Mouse (Mus musculus) hindbrain, postnatal 0 days (tissue): ENCODE results near the gene Abcb11. TPM values are rescaled to one million over a fixed set of nuclear protein-coding genes. Genes with fewer than 3 reads are reported as not detected.

Experiments used
- ATAC-seq: fragments of 200-750 bp; cut with Nextera tagmentation; 2 replicates; pipeline ENCODE4 v1.8.0; 2017; ENCODE audit warnings: mild to moderate bottlenecking, moderate TSS enrichment, moderate library complexity
- DNase-seq: peaks from one replicate; pipeline ENCODE4 v3.0.0-alpha.2; 2015; ENCODE audit warnings: low spot score
- H3K27ac ChIP-seq: fragments of 300-500 bp; sonication (generic); 2 replicates; pipeline ENCODE4 v1.5.1; 2014; ENCODE audit warnings: mild to moderate bottlenecking
- H3K27me3 ChIP-seq: fragments of 300-500 bp; sonication (generic); 2 replicates; pipeline ENCODE4 v1.6.1; 2014; ENCODE audit warnings: low read length, mixed read lengths; ENCODE audit not compliant: insufficient read depth
- H3K36me3 ChIP-seq: fragments of 300-500 bp; sonication (generic); 2 replicates; pipeline ENCODE4 v1.6.1; 2014; ENCODE audit warnings: low read length, mixed read lengths; ENCODE audit not compliant: insufficient read depth
- H3K4me1 ChIP-seq: fragments of 300-500 bp; sonication (generic); 2 replicates; pipeline ENCODE4 v1.6.1; 2014; ENCODE audit warnings: antibody characterized with exemption, low read length, mixed read lengths; ENCODE audit not compliant: insufficient read depth
- H3K4me2 ChIP-seq: fragments of 300-500 bp; sonication (generic); 2 replicates; pipeline ENCODE4 v1.6.1; 2014; ENCODE audit warnings: low read depth, mild to moderate bottlenecking, low read length, moderate library complexity, mixed read lengths
- H3K4me3 ChIP-seq: fragments of 300-500 bp; sonication (generic); 2 replicates; pipeline ENCODE4 v1.5.1; 2014; ENCODE audit warnings: low read length
- H3K9ac ChIP-seq: fragments of 300-500 bp; sonication (generic); replicated peaks from 2 replicates; pipeline ENCODE4 v1.6.1; 2014; ENCODE audit warnings: mild to moderate bottlenecking, low read length, moderate library complexity, mixed read lengths
- H3K9me3 ChIP-seq: fragments of 300-500 bp; sonication (generic); 2 replicates; pipeline ENCODE4 v1.6.1; 2016; ENCODE audit warnings: low read length, mixed read lengths
- CTCF ChIP-seq: IDR thresholded peaks from 2 replicates; pipeline ENCODE4 v1.5.1; 2016; ENCODE audit warnings: antibody characterized with exemption, control low read depth, low read depth
- WGBS: fragments of 180-500 bp; shearing (Covaris S2); extraction: QIAGEN DNeasy Blood & Tissue Kit; methylation state at CpG from one replicate; pipeline ENCODE4 v1.1.7; 2014; 5-methylcytosine and 5-hydroxymethylcytosine counted together
- polyA plus RNA-seq: library from polyadenylated mRNA; unstranded; fragments of >200 nt; fragmentation: Nextera tagmentation; extraction: Ambion mirVana; gene quantifications from 2 replicates; pipeline ENCODE4 v1.2.1, GENCODE M21; 2015
- total RNA-seq: library from RNA; depleted of rRNA; stranded (reverse); fragments of >200 nt; gene quantifications from 2 replicates; pipeline ENCODE4 v1.2.3, GENCODE M21; 2014; rRNA removed

The Abcb11 gene
- total RNA-seq (not detected in 2 replicates), polyA plus RNA-seq (0.10 TPM in 1 of 2 replicates, not detected in the other)

GRCm38 (mm10) chr2:69342496-69343221 is at the start of gene Abcb11:
Gene Abcb11, minus strand, starts transcription at chr2:69342616.
- no peak within 1 kb of the TSS for H3K4me2 ChIP-seq
- H3K4me3 ChIP-seq = no peak within 1 kb of the TSS
- ATAC-seq = no peak
- no peaks in the 10 kb centered on the region for H3K36me3 ChIP-seq
- H3K27ac ChIP-seq = no peak within 1 kb of the TSS
- H3K4me1 ChIP-seq = no peaks in the 10 kb centered on the region
- 88% methylated on average over 9 of the region's 9 CpGs for WGBS
- DNase-seq = no peak
- H3K27me3 ChIP-seq = no peaks in the 10 kb centered on the region
- H3K9me3 ChIP-seq = no peaks in the 10 kb centered on the region
- no peak within 1 kb of the TSS for H3K9ac ChIP-seq
- TF ChIP-seq CTCF = no peak

DNA sequence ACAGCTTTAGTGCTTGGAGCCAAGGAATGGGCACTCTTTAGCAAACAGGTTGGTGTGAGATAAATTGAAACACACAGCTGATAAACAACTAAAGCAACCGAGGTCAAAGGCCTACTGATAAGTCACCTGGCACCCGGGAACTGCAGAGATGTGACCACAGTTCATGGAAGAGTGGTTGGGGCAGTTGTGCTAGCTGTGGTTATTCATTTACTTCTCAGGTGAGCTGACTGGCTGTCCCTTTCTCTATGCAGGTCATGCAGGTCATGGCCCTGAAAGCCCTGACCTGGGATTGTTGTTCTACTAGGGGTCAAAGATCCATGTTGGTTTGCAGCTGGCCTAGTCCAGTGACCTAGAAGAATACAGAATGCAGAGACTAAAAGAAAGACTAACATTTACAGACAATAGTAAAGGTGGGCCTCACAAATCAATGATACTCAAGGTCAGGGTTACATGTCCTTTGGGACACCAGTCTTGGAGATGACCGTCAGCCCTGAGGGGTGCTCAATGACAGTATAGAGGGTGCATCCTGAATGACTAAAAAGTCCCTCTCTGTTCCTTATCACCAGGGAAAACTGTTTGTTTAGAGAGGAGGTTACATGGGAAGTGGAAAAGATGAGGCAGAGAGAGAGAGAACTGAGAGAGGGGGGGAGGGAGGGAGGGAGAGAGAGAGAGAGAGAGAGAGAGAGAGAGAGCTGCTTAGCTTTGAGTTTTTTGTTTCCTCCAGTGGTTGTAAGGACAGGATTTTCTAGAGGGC is 43.9 kb upstream of the Abcb11 start:
- H3K27me3 ChIP-seq = no peaks in the 10 kb centered on the region
- ATAC-seq (no peak), DNase-seq (no peak)
- H3K4me2 ChIP-seq = no peak overlapping the region
- no peak overlapping the region for H3K9ac ChIP-seq
- no peaks in the 10 kb centered on the region for H3K4me1 ChIP-seq
- 87% methylated on average over 3 of the region's 3 CpGs for WGBS
- no peak for TF ChIP-seq CTCF
- H3K27ac ChIP-seq = no peak overlapping the region
- H3K9me3 ChIP-seq = no peaks in the 10 kb centered on the region
- no peak overlapping the region for H3K4me3 ChIP-seq
- H3K36me3 ChIP-seq = no peaks in the 10 kb centered on the region

GRCm38 (mm10) chr2:69382838-69383237 is 40.4 kb upstream of the Abcb11 start:
- H3K4me1 ChIP-seq = no peaks in the 10 kb centered on the region
- WGBS = 87% methylated on average over 5 of the region's 5 CpGs
- H3K4me3 ChIP-seq = no peak overlapping the region
- no peak overlapping the region for H3K27ac ChIP-seq
- no peak for TF ChIP-seq CTCF
- no peaks in the 10 kb centered on the region for H3K27me3 ChIP-seq
- no peaks in the 10 kb centered on the region for H3K36me3 ChIP-seq
- no peaks in the 10 kb centered on the region for H3K9me3 ChIP-seq
- DNase-seq (no peak), ATAC-seq (no peak)
- H3K9ac ChIP-seq = no peak overlapping the region
- no peak overlapping the region for H3K4me2 ChIP-seq

DNA sequence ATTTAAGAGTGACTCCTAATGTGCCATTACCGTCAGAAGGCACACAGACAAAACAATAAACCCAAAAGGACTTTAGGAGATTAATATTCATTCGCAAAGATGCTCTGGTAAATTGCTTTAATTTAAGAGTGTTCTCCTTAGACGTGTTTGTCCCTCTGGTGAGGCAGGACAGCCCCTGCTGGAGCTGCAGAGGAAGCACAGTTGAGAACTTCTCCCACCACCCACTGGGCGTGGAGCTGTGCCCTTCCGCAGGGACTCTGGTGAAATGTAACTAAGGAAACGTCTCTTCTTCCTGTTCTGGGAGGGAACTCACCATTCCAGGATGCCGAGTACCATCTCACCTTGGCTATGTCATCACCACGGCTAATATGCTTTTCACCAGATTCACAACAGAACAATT is 39.3 kb upstream of the Abcb11 start:
- Histone ChIP-seq H3K4me3 (no peak overlapping the region), H3K9me3 (no peaks in the 10 kb centered on the region), H3K36me3 (no peaks in the 10 kb centered on the region), H3K9ac (no peak overlapping the region), H3K4me2 (no peak overlapping the region), H3K4me1 (no peaks in the 10 kb centered on the region), H3K27me3 (no peaks in the 10 kb centered on the region), H3K27ac (no peak overlapping the region)
- ATAC-seq = no peak
- DNase-seq = peak; percentile 6
- peak; percentile 54 for TF ChIP-seq CTCF
- 51% methylated on average over 8 of the region's 8 CpGs for WGBS

DNA sequence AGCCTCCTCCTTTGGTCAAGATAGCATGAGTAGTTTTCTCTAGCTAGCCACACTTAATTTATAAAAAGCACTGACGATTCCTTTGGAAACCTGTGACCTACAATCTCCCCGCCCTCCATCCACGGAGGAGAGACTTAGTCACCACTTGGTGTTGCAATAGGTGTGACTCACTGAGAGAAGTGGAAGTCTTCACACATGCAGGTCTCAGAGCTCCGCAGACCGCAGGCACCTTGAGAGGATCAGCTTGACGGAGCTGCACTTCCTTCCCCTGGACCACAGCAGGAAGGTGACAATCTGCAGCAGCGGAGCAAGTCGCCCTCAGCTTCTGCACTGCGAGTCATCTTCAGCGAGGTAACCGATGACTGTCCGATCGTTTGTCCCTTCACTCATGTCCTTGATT is 37.9 kb upstream of the Abcb11 start, which contains the start of gene Dhrs9:
Dhrs9 (plus strand) TSS at position 165 of the 400 bp plus-strand sequence.
- H3K9me3 ChIP-seq = no peaks in the 10 kb centered on the region
- H3K4me3 ChIP-seq = no peak within 1 kb of the TSS
- no peak for ATAC-seq
- WGBS = 84% methylated on average over 13 of the region's 13 CpGs
- H3K4me1 ChIP-seq = no peaks in the 10 kb centered on the region
- H3K27me3 ChIP-seq = no peaks in the 10 kb centered on the region
- H3K27ac ChIP-seq = no peak within 1 kb of the TSS
- no peaks in the 10 kb centered on the region for H3K36me3 ChIP-seq
- DNase-seq = no peak
- H3K9ac ChIP-seq = no peak within 1 kb of the TSS
- no peak within 1 kb of the TSS for H3K4me2 ChIP-seq
- TF ChIP-seq CTCF = no peak

GRCm38 (mm10) chr2:69379801-69380200 is 37.4 kb upstream of the Abcb11 start:
- Histone ChIP-seq H3K36me3 (no peaks in the 10 kb centered on the region), H3K9ac (no peak overlapping the region), H3K4me2 (no peak overlapping the region), H3K4me1 (no peaks in the 10 kb centered on the region), H3K4me3 (no peak overlapping the region), H3K27ac (no peak overlapping the region), H3K27me3 (no peaks in the 10 kb centered on the region), H3K9me3 (no peaks in the 10 kb centered on the region)
- DNase-seq (no peak), ATAC-seq (no peak)
- no peak for TF ChIP-seq CTCF
- WGBS = 40% methylated on average over 1 of the region's 1 CpGs
